Mouse (Mus musculus) olfactory bulb, adult 2 months (tissue): Measurements from ENCODE around the gene Tbx5.

ENCODE experiments used
- CTCF ChIP-seq: fragments of 200-500 bp; IDR thresholded peaks from 2 replicates; pipeline ENCODE4 v1.5.1; 2012; ENCODE audit warnings: low read depth, mild to moderate bottlenecking, low read length, moderate library complexity; ENCODE audit not compliant: insufficient read depth
- POLR2A ChIP-seq: fragments of 200-500 bp; IDR thresholded peaks from 2 replicates; pipeline ENCODE4 v1.6.1; 2012; ENCODE audit warnings: mild to moderate bottlenecking, low read depth, low read length, moderate library complexity; ENCODE audit not compliant: insufficient read depth

- no peak for TF ChIP-seq CTCF
- TF ChIP-seq POLR2A, result no peak
Measured at GRCm38 (mm10) chr5:119840404-119840803, 7.9 kb downstream of the Tbx5 start.
